Mouse (Mus musculus) intestine, embryonic 14.5 days (tissue): ENCODE data around the gene Tnfsf13. TPM values are rescaled to one million over a fixed set of nuclear protein-coding genes. Genes with fewer than 3 reads are reported as not detected.

Source experiments
- ATAC-seq: fragments of 200-750 bp; cut with Nextera tagmentation; replicated peaks from 2 replicates; pipeline ENCODE4 v1.8.0; 2017; ENCODE audit warnings: low read depth, moderate number of reproducible peaks, moderate TSS enrichment, moderate library complexity; ENCODE audit not compliant: low FRiP score, low TSS enrichment
- DNase-seq: peaks from one replicate; pipeline ENCODE4 v3.0.0-alpha.2; 2018; ENCODE audit warnings: low spot score
- H3K27ac ChIP-seq: fragments of 300-500 bp; sonication (generic); 2 replicates; pipeline ENCODE4 v1.5.1; 2014; ENCODE audit warnings: low read depth, mild to moderate bottlenecking, control low read depth
- H3K27me3 ChIP-seq: fragments of 300-500 bp; sonication (generic); replicated peaks from 2 replicates; pipeline ENCODE4 v1.6.1; 2014; ENCODE audit warnings: low read length, control low read depth; ENCODE audit not compliant: control insufficient read depth, insufficient read depth
- H3K36me3 ChIP-seq: fragments of 300-500 bp; sonication (generic); 2 replicates; pipeline ENCODE4 v1.6.1; 2014; ENCODE audit warnings: low read length, control low read depth; ENCODE audit not compliant: control insufficient read depth, insufficient read depth
- H3K4me1 ChIP-seq: fragments of 300-500 bp; sonication (generic); replicated peaks from 2 replicates; pipeline ENCODE4 v1.6.1; 2014; ENCODE audit warnings: low read length, control low read depth, mixed read lengths; ENCODE audit not compliant: control insufficient read depth, insufficient read depth
- H3K4me2 ChIP-seq: fragments of 300-500 bp; sonication (generic); 2 replicates; pipeline ENCODE4 v1.6.1; 2014; ENCODE audit warnings: low read length
- H3K4me3 ChIP-seq: fragments of 300-500 bp; sonication (generic); 2 replicates; pipeline ENCODE4 v1.5.1; 2014; ENCODE audit warnings: low read depth, low read length, control low read depth, mixed read lengths
- H3K9ac ChIP-seq: fragments of 300-500 bp; sonication (generic); 2 replicates; pipeline ENCODE4 v1.6.1; 2014; ENCODE audit warnings: mild to moderate bottlenecking, low read length
- H3K9me3 ChIP-seq: fragments of 300-500 bp; sonication (generic); 2 replicates; pipeline ENCODE4 v1.6.1; 2016; ENCODE audit warnings: low read length, control low read depth; ENCODE audit not compliant: control insufficient read depth
- WGBS: fragments of 180-500 bp; shearing (Covaris S2); extraction: QIAGEN DNeasy Blood & Tissue Kit; methylation state at CpG from one replicate; pipeline ENCODE4 v1.1.7; 2014; 5-methylcytosine and 5-hydroxymethylcytosine counted together
- polyA plus RNA-seq: library from polyadenylated mRNA; unstranded; fragments of >200 nt; fragmentation: Nextera tagmentation; extraction: Ambion mirVana; gene quantifications from 2 replicates; pipeline ENCODE4 v1.2.1, GENCODE M21; 2014

Tnfsf13 gene
- polyA plus RNA-seq, 1 experiment from 2014 or later = not detected

DNA sequence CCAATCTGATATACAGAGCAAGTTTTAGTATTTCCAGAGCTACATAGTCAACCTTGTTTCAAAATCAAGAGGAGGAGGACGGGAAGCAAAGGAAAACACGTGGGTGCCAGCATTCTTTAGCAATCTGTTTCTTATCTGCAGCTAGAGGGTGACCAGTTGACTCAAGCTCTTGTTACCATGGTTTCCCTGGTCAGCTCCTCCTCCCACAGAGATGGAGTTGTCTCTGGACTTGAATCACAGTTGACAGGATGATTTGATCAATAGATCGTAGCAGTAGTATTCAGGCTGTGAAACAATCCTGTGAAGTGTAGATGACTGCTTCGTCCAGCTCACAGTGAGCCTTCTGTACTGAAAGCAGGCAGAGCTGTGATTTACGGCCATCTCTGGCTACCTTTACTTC lies 30.3 kb upstream of the Tnfsf13 start:
- Histone ChIP-seq H3K4me2 (no peak overlapping the region), H3K27ac (peak overlapping the region; percentile 16), H3K9ac (no peak overlapping the region), H3K9me3 (no peaks in the 10 kb centered on the region), H3K4me1 (peaks cover 6% of the 10 kb centered on the region), H3K27me3 (no peaks in the 10 kb centered on the region), H3K36me3 (no peaks in the 10 kb centered on the region), H3K4me3 (no peak overlapping the region)
- DNase-seq (no peak), ATAC-seq (no peak; the same call in 1 of the 2 replicates)
- WGBS = 11% methylated on average over 5 of the region's 5 CpGs

DNA sequence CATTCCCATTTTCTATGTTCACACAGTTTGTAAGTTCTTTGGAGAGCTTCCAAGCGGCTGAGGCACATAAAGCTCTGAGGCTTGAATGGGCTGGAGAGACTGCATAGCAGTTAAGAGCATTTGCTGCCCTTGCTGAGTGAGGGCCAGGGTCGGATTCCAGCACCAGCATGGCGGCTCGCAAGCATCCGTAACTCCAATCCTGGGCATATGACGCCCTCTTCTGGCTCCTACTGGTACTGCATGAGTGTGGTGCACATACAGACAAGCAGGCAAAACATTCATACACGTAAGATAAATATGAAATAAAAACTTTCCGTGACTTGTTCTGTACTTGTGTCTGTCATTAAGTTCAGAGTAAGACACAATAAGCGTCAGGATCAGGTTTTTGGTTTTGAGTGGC lies 29.9 kb upstream of the Tnfsf13 start:
- DNase-seq (peak; percentile 67), ATAC-seq (no peak)
- H3K27ac ChIP-seq = peak overlapping the region; percentile 16; the same call in 1 of the 2 replicates

GRCm38 (mm10) chr11:69714636-69715329 lies 29.2 kb upstream of the Tnfsf13 start:
- Histone ChIP-seq H3K4me2 (no peak overlapping the region), H3K27me3 (no peaks in the 10 kb centered on the region), H3K27ac (no peak overlapping the region), H3K9ac (no peak overlapping the region), H3K9me3 (no peaks in the 10 kb centered on the region), H3K36me3 (no peaks in the 10 kb centered on the region), H3K4me3 (no peak overlapping the region), H3K4me1 (peaks cover 6% of the 10 kb centered on the region)
- no peak for DNase-seq
- no peak for ATAC-seq
- 76% methylated on average over 18 of the region's 18 CpGs for WGBS

More for the DNA sequence above, 29.9 kb upstream of the Tnfsf13 start:
- Histone ChIP-seq H3K4me3 (no peak overlapping the region), H3K9me3 (no peaks in the 10 kb centered on the region), H3K4me2 (no peak overlapping the region), H3K27me3 (no peaks in the 10 kb centered on the region), H3K36me3 (no peaks in the 10 kb centered on the region), H3K9ac (no peak overlapping the region), H3K4me1 (peaks cover 6% of the 10 kb centered on the region)
- 48% methylated on average over 9 of the region's 9 CpGs for WGBS

GRCm38 (mm10) chr11:69712954-69713672 lies 27.5 kb upstream of the Tnfsf13 start:
- no peak for ATAC-seq
- H3K27ac ChIP-seq = no peak overlapping the region
- no peak for DNase-seq

GRCm38 (mm10) chr11:69711082-69711481 lies 25.5 kb upstream of the Tnfsf13 start:
- Histone ChIP-seq H3K4me3 (no peak overlapping the region), H3K4me1 (peaks cover 5% of the 10 kb centered on the region), H3K27me3 (no peaks in the 10 kb centered on the region), H3K36me3 (no peaks in the 10 kb centered on the region), H3K27ac (no peak overlapping the region), H3K4me2 (no peak overlapping the region), H3K9me3 (no peaks in the 10 kb centered on the region), H3K9ac (no peak overlapping the region)
- WGBS = 72% methylated on average over 2 of the region's 2 CpGs
- DNase-seq = no peak
- ATAC-seq = no peak

More at GRCm38 (mm10) chr11:69712954-69713672, 27.5 kb upstream of the Tnfsf13 start:
- no peak overlapping the region for H3K4me3 ChIP-seq
- peaks cover 6% of the 10 kb centered on the region for H3K4me1 ChIP-seq
- 78% methylated on average over 20 of the region's 20 CpGs for WGBS
- no peaks in the 10 kb centered on the region for H3K27me3 ChIP-seq
- H3K36me3 ChIP-seq = no peaks in the 10 kb centered on the region
- H3K4me2 ChIP-seq = no peak overlapping the region
- no peaks in the 10 kb centered on the region for H3K9me3 ChIP-seq
- H3K9ac ChIP-seq = no peak overlapping the region

DNA sequence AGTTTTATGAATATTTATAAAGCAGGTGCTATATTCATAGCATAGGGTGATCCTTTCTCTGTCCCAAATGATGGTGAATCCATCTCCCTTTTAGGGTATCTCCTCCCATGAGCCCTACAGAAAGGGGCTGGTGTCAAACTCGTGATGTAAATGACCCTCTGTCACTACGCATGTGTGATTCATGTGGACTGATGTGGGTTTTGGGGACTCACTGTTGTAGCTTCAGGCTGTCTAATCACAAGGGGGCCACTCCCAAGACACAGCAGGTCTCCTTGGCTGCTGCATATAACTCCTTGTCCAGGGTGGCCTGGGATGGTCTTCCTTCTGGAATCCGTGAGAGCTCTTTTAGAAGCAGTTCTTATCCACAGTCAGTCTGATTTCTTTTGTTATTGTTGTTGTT lies 24.9 kb upstream of the Tnfsf13 start:
- no peak for DNase-seq
- Histone ChIP-seq H3K36me3 (no peaks in the 10 kb centered on the region), H3K9me3 (no peaks in the 10 kb centered on the region), H3K9ac (no peak overlapping the region), H3K27ac (no peak overlapping the region), H3K4me1 (no peaks in the 10 kb centered on the region), H3K4me3 (no peak overlapping the region), H3K27me3 (no peaks in the 10 kb centered on the region), H3K4me2 (no peak overlapping the region)
- 74% methylated on average over 3 of the region's 3 CpGs for WGBS
- ATAC-seq = no peak

- no peaks in the 10 kb centered on the region for H3K27me3 ChIP-seq
- no peaks in the 10 kb centered on the region for H3K36me3 ChIP-seq
- H3K4me1 ChIP-seq = no peaks in the 10 kb centered on the region
- no peak overlapping the region for H3K27ac ChIP-seq
- ATAC-seq = no peak
- no peak overlapping the region for H3K9ac ChIP-seq
- 58% methylated on average over 11 of the region's 11 CpGs for WGBS
- H3K4me3 ChIP-seq = no peak overlapping the region
- H3K9me3 ChIP-seq = no peaks in the 10 kb centered on the region
- no peak overlapping the region for H3K4me2 ChIP-seq
- DNase-seq = no peak
These were observed 24.2 kb upstream of the Tnfsf13 start for GRCm38 (mm10) chr11:69709554-69710446.

DNA sequence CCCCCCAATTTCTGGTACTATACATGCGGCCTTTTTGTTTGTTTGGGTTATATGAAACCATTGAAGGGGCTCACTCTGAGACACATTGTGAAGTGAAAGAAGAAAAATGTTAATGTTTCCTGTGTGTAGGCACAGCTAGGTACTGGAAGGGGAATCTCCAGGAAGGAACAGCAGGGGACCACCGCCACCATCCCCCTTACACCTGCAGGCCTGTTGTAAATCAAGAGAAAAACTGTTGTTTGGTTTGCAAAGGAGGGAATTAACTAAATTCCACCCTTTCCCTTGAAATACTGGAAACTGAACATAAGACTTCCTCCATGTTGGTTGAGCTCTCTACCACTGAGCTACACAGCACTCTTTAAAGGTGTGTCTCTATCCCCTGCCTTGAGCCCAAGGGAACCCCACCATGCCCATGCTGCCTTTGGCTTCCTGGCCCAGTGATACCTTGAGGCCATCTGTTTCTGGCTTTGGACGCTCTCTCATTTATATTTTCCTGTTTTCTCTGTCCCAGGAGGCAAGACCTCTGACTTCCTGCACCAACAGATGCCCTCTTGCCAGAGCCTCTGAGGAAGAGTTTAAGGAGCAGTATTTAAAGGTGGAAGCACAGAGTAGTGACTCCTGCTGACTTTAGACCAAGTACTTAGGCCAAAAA lies 23.2 kb upstream of the Tnfsf13 start:
- H3K27me3 ChIP-seq = no peaks in the 10 kb centered on the region
- no peak for DNase-seq
- no peak overlapping the region for H3K4me2 ChIP-seq
- H3K9me3 ChIP-seq = no peaks in the 10 kb centered on the region
- no peak for ATAC-seq
- no peak overlapping the region for H3K27ac ChIP-seq
- H3K9ac ChIP-seq = no peak overlapping the region
- no peak overlapping the region for H3K4me3 ChIP-seq
- 71% methylated on average over 3 of the region's 3 CpGs for WGBS
- H3K36me3 ChIP-seq = no peaks in the 10 kb centered on the region
- H3K4me1 ChIP-seq = no peaks in the 10 kb centered on the region
